Mouse (Mus musculus) brain, embryonic 14.5 days (tissue): ENCODE data around the gene Slc39a8.

Source experiments
- CTCF ChIP-seq: fragments of 200-500 bp; IDR thresholded peaks from 2 replicates; pipeline ENCODE4 v1.5.1; 2012; ENCODE audit warnings: inconsistent platforms, mild to moderate bottlenecking, moderate library complexity, borderline replicate concordance; ENCODE audit not compliant: insufficient read depth, insufficient read length; ENCODE audit errors: extremely low read depth
- POLR2A ChIP-seq: fragments of 200-500 bp; IDR thresholded peaks from 2 replicates; pipeline ENCODE4 v1.6.1; 2012; ENCODE audit warnings: mild to moderate bottlenecking, inconsistent platforms, borderline replicate concordance; ENCODE audit not compliant: poor library complexity, insufficient read depth, insufficient read length, severe bottlenecking; ENCODE audit errors: extremely low read depth

DNA sequence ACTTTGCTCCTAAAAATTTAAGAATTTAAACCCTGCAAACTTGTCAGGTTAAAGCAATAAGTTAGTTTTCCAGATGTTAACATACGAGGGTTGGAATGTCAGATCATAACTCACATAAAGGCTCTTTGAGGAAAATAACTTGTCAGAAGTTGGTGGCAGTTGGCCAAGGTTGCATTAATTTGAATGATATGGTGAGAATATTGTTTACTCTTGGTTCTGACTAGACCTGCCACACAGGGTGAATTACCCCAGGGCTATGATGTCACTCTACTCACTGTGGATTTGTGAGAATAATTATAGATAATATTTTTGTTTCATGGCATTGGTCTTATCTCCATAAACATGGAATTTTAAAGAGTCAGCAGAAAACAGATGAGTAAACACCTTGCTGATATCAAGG lies 26.4 kb upstream of the Slc39a8 start:
- TF ChIP-seq POLR2A (no peak), CTCF (no peak)
